Mouse (Mus musculus): Measurements from ENCODE around the gene Nphp4. TPM values are rescaled to one million over a fixed set of nuclear protein-coding genes. Genes with fewer than 3 reads are reported as not detected.

Gene Nphp4
- total and polyA plus RNA-seq, 2 experiments from 2014 or later, result 0.46 to 5.0 TPM

DNA sequence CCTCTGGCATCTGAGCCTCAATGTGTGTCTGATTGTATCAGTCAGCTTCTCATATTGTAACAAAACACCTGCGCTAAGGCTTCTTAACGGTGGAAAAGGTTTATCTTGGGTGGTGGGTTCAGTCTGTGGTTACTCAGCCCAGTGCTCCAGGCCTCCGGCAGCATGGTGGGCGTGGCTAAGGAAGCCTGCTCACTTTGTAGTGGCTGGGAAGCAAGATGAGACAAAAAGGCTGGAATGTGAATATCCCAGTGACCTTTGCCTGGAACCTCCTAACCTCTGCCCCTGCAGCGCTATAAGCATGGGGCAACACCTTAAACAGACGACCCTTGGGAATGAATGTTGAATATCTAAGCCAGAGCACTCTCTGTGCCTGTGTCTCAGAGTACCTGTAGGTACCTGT, 105.7 kb downstream of the Nphp4 start:
- H3K27me3 ChIP-seq (ENCODE audit: control insufficient read depth, insufficient read depth, low read length), result no peaks in the 10 kb centered on the region
- H3K4me2 ChIP-seq (ENCODE audit: low read depth, low read length), result no peak overlapping the region
- H3K36me3 ChIP-seq (replicated peaks; ENCODE audit: control insufficient read depth, insufficient read depth, low read length), result no peaks in the 10 kb centered on the region
- DNase-seq (ENCODE audit: low spot score) (no peak), ATAC-seq (ENCODE audit: insufficient read depth, low read depth) (no peak)
- 41% methylated on average over 6 of the region's 6 CpGs for WGBS
- no peak overlapping the region for H3K9ac ChIP-seq (replicated peaks; ENCODE audit: low read depth, low read length)
- no peaks in the 10 kb centered on the region for H3K9me3 ChIP-seq (replicated peaks; ENCODE audit: control insufficient read depth, low read length)
- no peaks in the 10 kb centered on the region for H3K4me1 ChIP-seq (ENCODE audit: control insufficient read depth, insufficient read depth)
- TF ChIP-seq EP300 (IDR thresholded peaks at IDR 0.05; ENCODE audit: low read depth) (no peak), CTCF (IDR thresholded peaks at IDR 0.05; ENCODE audit: low read depth) (no peak)
- H3K27ac ChIP-seq (ENCODE audit: low read depth), result no peak overlapping the region
- no peak overlapping the region for H3K4me3 ChIP-seq (ENCODE audit: low read depth, low read length)

DNA sequence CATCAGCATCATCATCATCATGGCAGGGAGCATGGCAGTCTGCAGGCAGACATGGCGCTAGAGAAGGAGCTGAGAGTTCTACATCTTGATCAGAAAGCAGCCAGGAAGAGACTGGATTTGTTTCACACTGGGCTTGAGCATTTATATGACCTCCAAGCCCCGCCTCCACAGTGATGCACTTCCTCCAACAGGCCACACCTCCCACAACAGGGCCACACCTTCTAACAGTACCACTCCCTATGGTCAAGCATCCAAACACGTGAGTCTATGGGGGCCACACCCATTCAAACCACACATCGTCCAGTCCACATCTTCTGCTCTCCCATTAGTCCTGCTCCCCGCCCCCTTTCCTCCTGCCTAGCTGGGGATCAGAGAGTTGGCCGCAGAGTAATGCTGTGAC, 107.1 kb downstream of the Nphp4 start:
- WGBS, result 64% methylated on average over 6 of the region's 6 CpGs
- no peak for TF ChIP-seq CTCF (IDR thresholded peaks at IDR 0.05; ENCODE audit: low read depth)
- no peak for TF ChIP-seq EP300 (IDR thresholded peaks at IDR 0.05; ENCODE audit: low read depth)

DNA sequence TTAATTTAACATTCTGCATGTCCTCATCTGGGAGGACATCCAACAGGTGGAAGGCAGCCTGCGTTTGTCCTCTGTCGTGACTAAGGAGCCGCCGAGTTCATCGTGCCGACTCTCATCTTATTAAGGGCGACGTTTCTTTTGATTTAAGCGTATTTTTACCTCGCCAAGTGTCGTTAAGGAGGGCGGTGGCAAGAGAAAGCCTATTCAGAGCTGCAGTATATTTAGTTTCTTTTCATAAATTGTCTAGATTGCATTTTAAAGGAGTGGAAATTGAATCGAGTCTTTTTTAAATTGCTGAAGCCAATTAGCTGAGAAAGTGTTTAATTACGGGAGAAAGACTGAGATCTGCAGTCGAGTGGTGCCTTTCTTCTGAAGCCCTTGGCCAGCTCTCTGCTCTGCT, 109.0 kb downstream of the Nphp4 start:
- DNase-seq (ENCODE audit: low spot score) (no peak), ATAC-seq (ENCODE audit: insufficient read depth, low read depth) (no peak)
- H3K36me3 ChIP-seq (replicated peaks; ENCODE audit: control insufficient read depth, insufficient read depth, low read length), result no peaks in the 10 kb centered on the region
- no peaks in the 10 kb centered on the region for H3K27me3 ChIP-seq (ENCODE audit: control insufficient read depth, insufficient read depth, low read length)
- no peaks in the 10 kb centered on the region for H3K9me3 ChIP-seq (replicated peaks; ENCODE audit: control insufficient read depth, low read length)
- no peak overlapping the region for H3K4me3 ChIP-seq (ENCODE audit: low read depth, low read length)
- H3K4me1 ChIP-seq (ENCODE audit: control insufficient read depth, insufficient read depth), result no peaks in the 10 kb centered on the region
- H3K9ac ChIP-seq (replicated peaks; ENCODE audit: low read depth, low read length), result no peak overlapping the region
- 81% methylated on average over 15 of the region's 15 CpGs for WGBS
- no peak for TF ChIP-seq CTCF (IDR thresholded peaks at IDR 0.05; ENCODE audit: low read depth)
- no peak for TF ChIP-seq EP300 (IDR thresholded peaks at IDR 0.05; ENCODE audit: low read depth)
- no peak overlapping the region for H3K4me2 ChIP-seq (ENCODE audit: low read depth, low read length)
- no peak overlapping the region for H3K27ac ChIP-seq (ENCODE audit: low read depth)

More for the DNA sequence above, 107.1 kb downstream of the Nphp4 start:
- no peaks in the 10 kb centered on the region for H3K27me3 ChIP-seq (ENCODE audit: control insufficient read depth, insufficient read depth, low read length)
- no peak overlapping the region for H3K4me3 ChIP-seq (ENCODE audit: low read depth, low read length)
- no peak overlapping the region for H3K27ac ChIP-seq (ENCODE audit: low read depth)
- H3K9me3 ChIP-seq (replicated peaks; ENCODE audit: control insufficient read depth, low read length), result no peaks in the 10 kb centered on the region
- H3K4me2 ChIP-seq (ENCODE audit: low read depth, low read length), result no peak overlapping the region
- no peak for ATAC-seq (ENCODE audit: insufficient read depth, low read depth)
- H3K9ac ChIP-seq (replicated peaks; ENCODE audit: low read depth, low read length), result no peak overlapping the region
- no peaks in the 10 kb centered on the region for H3K4me1 ChIP-seq (ENCODE audit: control insufficient read depth, insufficient read depth)
- DNase-seq (ENCODE audit: low spot score), result no peak
- H3K36me3 ChIP-seq (replicated peaks; ENCODE audit: control insufficient read depth, insufficient read depth, low read length), result no peaks in the 10 kb centered on the region

DNA sequence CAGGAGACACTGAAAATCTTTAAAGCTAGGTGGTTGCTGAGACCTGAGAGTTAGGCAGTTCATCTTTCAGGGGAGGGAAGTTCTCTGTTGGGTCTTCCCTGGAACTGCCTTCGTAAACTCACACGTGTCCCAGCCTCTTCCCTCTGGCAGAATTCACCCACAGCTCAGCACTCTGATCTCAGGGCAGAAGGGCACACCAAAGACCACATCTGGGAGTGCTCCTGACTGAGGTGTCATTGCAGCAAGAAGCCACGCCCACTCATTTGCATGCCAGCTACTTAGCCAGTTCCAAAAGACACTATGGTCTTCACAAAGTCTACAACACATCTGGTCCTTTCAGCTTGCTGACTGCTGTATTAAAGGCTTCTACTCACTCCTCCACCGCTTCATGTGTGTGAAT, 109.7 kb downstream of the Nphp4 start:
- WGBS, result 29% methylated on average over 4 of the region's 4 CpGs
- H3K4me1 ChIP-seq (ENCODE audit: control insufficient read depth, insufficient read depth), result no peaks in the 10 kb centered on the region
- H3K9me3 ChIP-seq (replicated peaks; ENCODE audit: control insufficient read depth, low read length), result no peaks in the 10 kb centered on the region
- no peaks in the 10 kb centered on the region for H3K36me3 ChIP-seq (replicated peaks; ENCODE audit: control insufficient read depth, insufficient read depth, low read length)
- no peaks in the 10 kb centered on the region for H3K27me3 ChIP-seq (ENCODE audit: control insufficient read depth, insufficient read depth, low read length)
- H3K27ac ChIP-seq (ENCODE audit: low read depth), result no peak overlapping the region
- no peak overlapping the region for H3K9ac ChIP-seq (replicated peaks; ENCODE audit: low read depth, low read length)
- TF ChIP-seq EP300 (IDR thresholded peaks at IDR 0.05; ENCODE audit: low read depth) (no peak), CTCF (IDR thresholded peaks at IDR 0.05; ENCODE audit: low read depth) (no peak)
- no peak for DNase-seq (ENCODE audit: low spot score)
- no peak overlapping the region for H3K4me2 ChIP-seq (ENCODE audit: low read depth, low read length)
- H3K4me3 ChIP-seq (ENCODE audit: low read depth, low read length), result no peak overlapping the region
- no peak for ATAC-seq (ENCODE audit: insufficient read depth, low read depth)

DNA sequence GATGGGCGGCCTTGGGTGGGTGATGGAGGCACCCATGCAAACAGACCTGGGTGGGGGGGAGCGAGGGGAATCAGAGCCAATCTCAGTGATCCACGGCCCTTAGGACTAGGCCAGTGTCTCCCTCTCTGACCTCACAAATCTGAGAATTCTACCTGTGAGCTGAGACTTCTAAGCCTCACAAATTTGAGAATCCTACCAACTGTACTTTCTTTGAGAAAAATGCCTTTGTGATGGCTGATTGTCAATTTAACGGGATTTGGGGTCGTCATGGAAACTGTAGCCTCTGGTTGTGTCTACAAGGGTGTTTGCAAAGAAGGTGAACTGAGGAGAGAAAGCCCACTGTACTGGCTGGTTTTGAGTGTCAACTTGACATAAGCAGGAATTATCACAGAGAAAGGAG, 127.8 kb downstream of the Nphp4 start:
- 76% methylated on average over 5 of the region's 5 CpGs for WGBS

DNA sequence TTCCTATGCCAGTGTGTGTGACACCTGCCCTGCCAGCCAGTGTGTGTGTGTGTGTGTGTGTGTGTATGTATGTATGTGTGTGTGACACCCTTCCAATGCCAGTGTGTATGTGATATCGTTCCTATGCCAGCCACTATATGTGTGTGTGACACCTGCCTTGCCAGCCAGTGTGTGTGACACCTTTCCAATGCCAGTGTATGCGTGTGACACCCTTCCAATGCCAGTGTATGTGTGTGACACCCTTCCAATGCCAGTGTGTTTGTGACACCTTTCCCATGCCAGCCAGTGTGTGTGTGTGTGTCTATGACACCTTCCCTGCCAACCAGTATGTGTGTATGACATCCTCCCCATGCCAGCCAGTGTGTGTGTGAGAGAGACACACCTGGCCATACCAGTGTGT, 132.7 kb downstream of the Nphp4 start:
- H3K27ac ChIP-seq (ENCODE audit: low read depth), result no peak overlapping the region
- no peak for TF ChIP-seq CTCF (IDR thresholded peaks at IDR 0.05; ENCODE audit: low read depth)
- no peak for TF ChIP-seq EP300 (IDR thresholded peaks at IDR 0.05; ENCODE audit: low read depth)
- H3K4me1 ChIP-seq (ENCODE audit: control insufficient read depth, insufficient read depth), result no peaks in the 10 kb centered on the region
- H3K9ac ChIP-seq (replicated peaks; ENCODE audit: low read depth, low read length), result no peak overlapping the region
- no peak overlapping the region for H3K4me2 ChIP-seq (ENCODE audit: low read depth, low read length)
- 65% methylated on average over 2 of the region's 2 CpGs for WGBS
- no peaks in the 10 kb centered on the region for H3K27me3 ChIP-seq (ENCODE audit: control insufficient read depth, insufficient read depth, low read length)
- DNase-seq (ENCODE audit: low spot score) (no peak), ATAC-seq (ENCODE audit: insufficient read depth, low read depth) (no peak)
- no peaks in the 10 kb centered on the region for H3K9me3 ChIP-seq (replicated peaks; ENCODE audit: control insufficient read depth, low read length)
- no peaks in the 10 kb centered on the region for H3K36me3 ChIP-seq (replicated peaks; ENCODE audit: control insufficient read depth, insufficient read depth, low read length)
- H3K4me3 ChIP-seq (ENCODE audit: low read depth, low read length), result no peak overlapping the region

More for the DNA sequence above, 127.8 kb downstream of the Nphp4 start:
- no peaks in the 10 kb centered on the region for H3K27me3 ChIP-seq (ENCODE audit: control insufficient read depth, insufficient read depth, low read length)
- DNase-seq (ENCODE audit: low spot score) (no peak), ATAC-seq (ENCODE audit: insufficient read depth, low read depth) (no peak)
- H3K4me3 ChIP-seq (ENCODE audit: low read depth, low read length), result no peak overlapping the region
- H3K27ac ChIP-seq (ENCODE audit: low read depth), result no peak overlapping the region
- no peaks in the 10 kb centered on the region for H3K9me3 ChIP-seq (replicated peaks; ENCODE audit: control insufficient read depth, low read length)
- TF ChIP-seq EP300 (IDR thresholded peaks at IDR 0.05; ENCODE audit: low read depth), result no peak
- no peak for TF ChIP-seq CTCF (IDR thresholded peaks at IDR 0.05; ENCODE audit: low read depth)
- no peak overlapping the region for H3K9ac ChIP-seq (replicated peaks; ENCODE audit: low read depth, low read length)
- no peak overlapping the region for H3K4me2 ChIP-seq (ENCODE audit: low read depth, low read length)
- H3K4me1 ChIP-seq (ENCODE audit: control insufficient read depth, insufficient read depth), result no peaks in the 10 kb centered on the region
- H3K36me3 ChIP-seq (replicated peaks; ENCODE audit: control insufficient read depth, insufficient read depth, low read length), result no peaks in the 10 kb centered on the region

All from heart, postnatal 0 days (tissue).